Mouse (Mus musculus): Measurements from ENCODE around the gene Preb. TPM values are rescaled to one million over a fixed set of nuclear protein-coding genes. Genes with fewer than 3 reads are reported as not detected.

Gene Preb
- total and polyA plus RNA-seq, 3 experiments: 87.3 to 145 (median 96.5) TPM

DNA sequence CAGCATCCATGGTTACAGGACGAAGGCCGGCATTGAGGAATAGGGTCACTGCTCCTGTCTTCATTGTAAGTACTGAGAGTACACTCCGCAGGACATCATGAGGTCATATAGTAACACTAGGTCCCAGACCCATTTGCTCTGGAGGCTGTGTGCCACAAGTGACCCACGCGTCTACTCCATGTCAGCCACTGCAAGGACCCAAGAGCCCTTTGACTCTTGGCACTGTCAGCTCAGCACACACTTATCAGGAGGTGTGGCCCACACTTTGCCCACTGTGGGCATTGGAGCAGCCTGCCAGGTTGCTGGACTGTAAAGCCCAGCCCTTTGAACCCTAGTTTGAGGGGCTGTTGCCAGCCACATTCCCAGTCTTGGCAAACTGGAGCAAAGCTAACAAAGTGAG lies 34.9 kb downstream of the Preb start:
- TF ChIP-seq JUN (IDR thresholded peaks at IDR 0.05; ENCODE audit: insufficient read depth, low read depth, low read length) (no peak), MEF2A (IDR thresholded peaks at IDR 0.05; ENCODE audit: borderline replicate concordance, low read depth, low read length) (no peak), ZKSCAN1 (IDR thresholded peaks at IDR 0.05; ENCODE audit: borderline replicate concordance, low read depth, low read length) (no peak), UBTF (IDR thresholded peaks at IDR 0.05; ENCODE audit: low read depth, low read length) (no peak), ZMIZ1 (IDR thresholded peaks at IDR 0.05; ENCODE audit: low read depth, low read length) (no peak), RAD21 (IDR thresholded peaks at IDR 0.05; ENCODE audit: low read depth, low read length) (no peak), MAX (IDR thresholded peaks at IDR 0.05; ENCODE audit: low read length) (no peak), EP300 (IDR thresholded peaks at IDR 0.05; ENCODE audit: low read length) (no peak), KAT2A (IDR thresholded peaks at IDR 0.05; ENCODE audit: insufficient replicate concordance, low read length) (no peak), SIN3A (IDR thresholded peaks at IDR 0.05; ENCODE audit: low read length) (no peak), IRF4 (IDR thresholded peaks at IDR 0.05; ENCODE audit: low read depth, low read length) (no peak), HCFC1 (IDR thresholded peaks at IDR 0.05; ENCODE audit: low read depth, low read length) (no peak), ELF1 (IDR thresholded peaks at IDR 0.05; ENCODE audit: low read depth, low read length) (no peak), MXI1 (IDR thresholded peaks at IDR 0.05; ENCODE audit: low read depth, low read length) (no peak), ZNF384 (IDR thresholded peaks at IDR 0.05; ENCODE audit: low read depth, low read length) (no peak), PAX5 (IDR thresholded peaks at IDR 0.05; ENCODE audit: low read length) (no peak), ZC3H11A (IDR thresholded peaks at IDR 0.05; ENCODE audit: low read depth, low read length) (no peak), GABPA (IDR thresholded peaks at IDR 0.05; ENCODE audit: insufficient replicate concordance, low read depth, low read length) (no peak)
- Histone ChIP-seq H3K36me3 (replicated peaks in 1 of 2; ENCODE audit: control insufficient read depth in 1 of 2, insufficient read depth in 1 of 2, low read length in 1 of 2) (no peaks in the 10 kb centered on the region), H3K9ac (ENCODE audit: insufficient read depth, low read depth) (no peak overlapping the region), H3K79me2 (replicated peaks; ENCODE audit: control insufficient read depth, extremely low read depth, insufficient read depth, poor library complexity, severe bottlenecking) (no peaks in the 10 kb centered on the region), H3K27ac (ENCODE audit: insufficient read depth, low read depth) (no peak overlapping the region), H3K4me2 (ENCODE audit: insufficient read depth, low read depth, poor library complexity, severe bottlenecking) (no peak overlapping the region), H3K4me3 (replicated peaks in 1 of 3; ENCODE audit: low read depth in 2 of 3, low read length in 2 of 3, poor library complexity in 1 of 3) (no peak overlapping the region), H3K27me3 (replicated peaks) (peaks cover 73% of the 10 kb centered on the region), H3K4me1 (ENCODE audit: control insufficient read depth in 1 of 2, insufficient read depth in 2 of 2) (peaks cover 8 to 36% of the 10 kb centered on the region in 2 experiments; a peak in 3 of 4 replicates), H3K9me3 (replicated peaks; ENCODE audit: low read length) (no peaks in the 10 kb centered on the region)
- dilution Hi-C loops (cut with MboI; ENCODE audit: extremely low pct_ligation_motif_present, extremely low pct_unique_long_range_greater_than_20kb, low sequenced_read_pairs) (no loop called here), in situ Hi-C loops (cut with MboI; ENCODE audit: low pct_ligation_motif_present, low pct_unique_long_range_greater_than_20kb, low sequenced_read_pairs) (loop anchor here (5.0 kb wide), 1 partner anchor 77 kb away; no protein-coding TSS in a partner anchor)
- DNase-seq (ENCODE audit: extremely low read depth): no peak

DNA sequence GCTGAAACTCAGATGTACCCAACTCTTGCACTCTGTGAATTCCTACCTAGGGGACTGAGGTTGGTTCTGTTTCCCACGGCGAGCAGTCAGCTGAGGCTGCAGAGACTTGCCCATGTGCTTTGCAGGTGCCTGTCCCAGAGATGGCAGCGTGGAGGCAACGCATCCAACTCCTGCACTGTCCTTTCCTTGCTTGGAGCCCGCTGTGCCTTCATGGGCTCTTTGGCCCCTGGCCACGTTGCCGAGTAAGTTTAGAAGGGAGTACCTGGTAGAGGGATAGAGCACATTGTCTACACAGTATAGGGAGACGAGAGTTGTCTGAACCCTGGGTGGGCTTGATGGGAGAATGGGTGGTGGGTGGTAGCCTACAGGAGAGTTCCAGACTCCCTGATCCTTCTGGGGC lies 35.5 kb downstream of the Preb start:
- Histone ChIP-seq H3K9me3 (replicated peaks; ENCODE audit: low read length) (no peaks in the 10 kb centered on the region), H3K4me2 (ENCODE audit: insufficient read depth, low read depth, poor library complexity, severe bottlenecking) (no peak overlapping the region), H3K27me3 (replicated peaks) (peaks cover 76% of the 10 kb centered on the region), H3K27ac (ENCODE audit: insufficient read depth, low read depth) (no peak overlapping the region), H3K36me3 (replicated peaks in 1 of 2; ENCODE audit: control insufficient read depth in 1 of 2, insufficient read depth in 1 of 2, low read length in 1 of 2) (no peaks in the 10 kb centered on the region), H3K79me2 (replicated peaks; ENCODE audit: control insufficient read depth, extremely low read depth, insufficient read depth, poor library complexity, severe bottlenecking) (no peaks in the 10 kb centered on the region), H3K4me3 (replicated peaks in 1 of 3; ENCODE audit: low read depth in 2 of 3, low read length in 2 of 3, poor library complexity in 1 of 3) (no peak overlapping the region), H3K9ac (ENCODE audit: insufficient read depth, low read depth) (no peak overlapping the region), H3K4me1 (ENCODE audit: control insufficient read depth in 1 of 2, insufficient read depth in 2 of 2) (peaks cover 8 to 36% of the 10 kb centered on the region in 2 experiments; a peak in 3 of 4 replicates)
- dilution Hi-C loops (cut with MboI; ENCODE audit: extremely low pct_ligation_motif_present, extremely low pct_unique_long_range_greater_than_20kb, low sequenced_read_pairs) (no loop called here), in situ Hi-C loops (cut with MboI; ENCODE audit: low pct_ligation_motif_present, low pct_unique_long_range_greater_than_20kb, low sequenced_read_pairs) (loop anchor here (5.0 kb wide), 2 partner anchors 78 to 122 kb away; no protein-coding TSS in a partner anchor)
- no peak for DNase-seq (ENCODE audit: extremely low read depth)
- no peak for TF ChIP-seq HCFC1 (IDR thresholded peaks at IDR 0.05; ENCODE audit: low read depth, low read length)
- TF ChIP-seq TBP (conservative IDR thresholded peaks at IDR 0.05; ENCODE audit: low read depth, low read length): no peak
- TF ChIP-seq MAFK (IDR thresholded peaks at IDR 0.05; ENCODE audit: insufficient replicate concordance, low read length): no peak
- no peak for TF ChIP-seq ZC3H11A (IDR thresholded peaks at IDR 0.05; ENCODE audit: low read depth, low read length)
- no peak for TF ChIP-seq KAT2A (IDR thresholded peaks at IDR 0.05; ENCODE audit: insufficient replicate concordance, low read length)
- no peak for TF ChIP-seq ZKSCAN1 (IDR thresholded peaks at IDR 0.05; ENCODE audit: borderline replicate concordance, low read depth, low read length)
- TF ChIP-seq ZMIZ1 (IDR thresholded peaks at IDR 0.05; ENCODE audit: low read depth, low read length): no peak
- no peak for TF ChIP-seq ETS1 (conservative IDR thresholded peaks at IDR 0.05; ENCODE audit: low read depth, low read length)
- no peak for TF ChIP-seq ELF1 (IDR thresholded peaks at IDR 0.05; ENCODE audit: low read depth, low read length)
- no peak for TF ChIP-seq CHD2 (IDR thresholded peaks at IDR 0.05; ENCODE audit: low read length)
- TF ChIP-seq SIN3A (IDR thresholded peaks at IDR 0.05; ENCODE audit: low read length): no peak
- TF ChIP-seq UBTF (IDR thresholded peaks at IDR 0.05; ENCODE audit: low read depth, low read length): no peak
- no peak for TF ChIP-seq EP300 (IDR thresholded peaks at IDR 0.05; ENCODE audit: low read length)
- no peak for TF ChIP-seq MEF2A (IDR thresholded peaks at IDR 0.05; ENCODE audit: borderline replicate concordance, low read depth, low read length)
- no peak for TF ChIP-seq MAZ (IDR thresholded peaks at IDR 0.05; ENCODE audit: low read depth, low read length)
- no peak for TF ChIP-seq MAX (IDR thresholded peaks at IDR 0.05; ENCODE audit: low read length)
- no peak for TF ChIP-seq E2F4 (IDR thresholded peaks at IDR 0.05; ENCODE audit: insufficient replicate concordance, low read depth, low read length)
- no peak for TF ChIP-seq ZNF384 (IDR thresholded peaks at IDR 0.05; ENCODE audit: low read depth, low read length)

Measured in CH12.LX (cell line).